Mouse (Mus musculus) liver, embryonic 11.5 days (tissue): ENCODE measurements around the gene Cysrt1. TPM values are rescaled to one million over a fixed set of nuclear protein-coding genes. Genes with fewer than 3 reads are reported as not detected.

ENCODE experiments used
- ATAC-seq: fragments of 200-750 bp; cut with Nextera tagmentation; replicated peaks from 2 replicates; pipeline ENCODE4 v1.8.0; 2017; ENCODE audit warnings: moderate number of reproducible peaks, mild to moderate bottlenecking, moderate TSS enrichment, moderate library complexity; ENCODE audit not compliant: low FRiP score
- DNase-seq: peaks from one replicate; pipeline ENCODE4 v3.0.0-alpha.2; 2017; ENCODE audit warnings: low spot score
- H3K27ac ChIP-seq: fragments of 300-500 bp; sonication (generic); 2 replicates; pipeline ENCODE4 v1.5.1; 2014; ENCODE audit warnings: mild to moderate bottlenecking, low read depth, low read length, control low read depth
- H3K27me3 ChIP-seq: fragments of 300-500 bp; sonication (generic); replicated peaks from 2 replicates; pipeline ENCODE4 v1.6.1; 2014; ENCODE audit warnings: low read length, mixed read lengths; ENCODE audit not compliant: control insufficient read depth, insufficient read depth
- H3K36me3 ChIP-seq: fragments of 300-500 bp; sonication (generic); 2 replicates; pipeline ENCODE4 v1.6.1; 2014; ENCODE audit warnings: mild to moderate bottlenecking, low read length, moderate library complexity, mixed read lengths; ENCODE audit not compliant: control insufficient read depth, insufficient read depth
- H3K4me1 ChIP-seq: fragments of 300-500 bp; sonication (generic); replicated peaks from 2 replicates; pipeline ENCODE4 v1.6.1; 2014; ENCODE audit warnings: low read length, mixed read lengths; ENCODE audit not compliant: control insufficient read depth, insufficient read depth
- H3K4me2 ChIP-seq: fragments of 300-500 bp; sonication (generic); 2 replicates; pipeline ENCODE4 v1.6.1; 2014; ENCODE audit warnings: mild to moderate bottlenecking, control low read depth, moderate library complexity
- H3K4me3 ChIP-seq: fragments of 300-500 bp; sonication (generic); 2 replicates; pipeline ENCODE4 v1.5.1; 2014; ENCODE audit warnings: low read depth, low read length, control low read depth
- H3K9ac ChIP-seq: fragments of 300-500 bp; sonication (generic); 2 replicates; pipeline ENCODE4 v1.6.1; 2014; ENCODE audit warnings: low read depth, low read length, control low read depth
- H3K9me3 ChIP-seq: fragments of 300-500 bp; sonication (generic); 2 replicates; pipeline ENCODE4 v1.6.1; 2016; ENCODE audit warnings: low read length, inconsistent platforms, mixed read lengths; ENCODE audit not compliant: control insufficient read depth
- WGBS: fragments of 180-500 bp; shearing (Covaris S2); extraction: QIAGEN DNeasy Blood & Tissue Kit; methylation state at CpG from one replicate; pipeline ENCODE4 v1.1.7; 2014; 5-methylcytosine and 5-hydroxymethylcytosine counted together
- polyA plus RNA-seq: library from polyadenylated mRNA; unstranded; fragments of >200 nt; fragmentation: Nextera tagmentation; extraction: Ambion mirVana; gene quantifications from 2 replicates; pipeline ENCODE4 v1.2.1, GENCODE M21; 2014

Gene Cysrt1
- polyA plus RNA-seq, 1 experiment from 2014 or later: not detected

- DNase-seq: no peak
- peaks cover 8% of the 10 kb centered on the region for H3K36me3 ChIP-seq
- ATAC-seq: no peak
- no peaks in the 10 kb centered on the region for H3K9me3 ChIP-seq
- peak overlapping the region; percentile 35; the same call in 1 of the 2 replicates for H3K27ac ChIP-seq
- H3K27me3 ChIP-seq: peaks cover 3% of the 10 kb centered on the region; the same call in 1 of the 2 replicates
- H3K4me2 ChIP-seq: peak overlapping the region; percentile 60; the same call in 1 of the 2 replicates
- H3K4me3 ChIP-seq: no peak overlapping the region
- H3K9ac ChIP-seq: peak overlapping the region; percentile 31; the same call in 1 of the 2 replicates
- H3K4me1 ChIP-seq: peaks cover 40% of the 10 kb centered on the region
These were observed 25.0 kb upstream of the Cysrt1 start for GRCm38 (mm10) chr2:25267241-25267640.

GRCm38 (mm10) chr2:25266720-25267119, 24.5 kb upstream of the Cysrt1 start:
- Histone ChIP-seq H3K4me3 (no peak overlapping the region), H3K9me3 (no peaks in the 10 kb centered on the region), H3K9ac (0 out of 2 replicates have a peak overlapping the region, but pooled peaks have one; percentile 42), H3K4me2 (peak overlapping the region; percentile 60), H3K36me3 (peaks cover 8% of the 10 kb centered on the region), H3K27ac (peak overlapping the region; percentile 35; the same call in 1 of the 2 replicates), H3K27me3 (peaks cover 3% of the 10 kb centered on the region; the same call in 1 of the 2 replicates), H3K4me1 (peaks cover 40% of the 10 kb centered on the region)
- ATAC-seq (no peak), DNase-seq (no peak)
- WGBS: 37% methylated on average over 2 of the region's 2 CpGs

GRCm38 (mm10) chr2:25265897-25266656, 23.8 kb upstream of the Cysrt1 start:
- WGBS: 53% methylated on average over 6 of the region's 6 CpGs
- Histone ChIP-seq H3K36me3 (peaks cover 8% of the 10 kb centered on the region), H3K4me1 (peaks cover 35% of the 10 kb centered on the region), H3K9ac (peak overlapping the region; percentile 42; the same call in 1 of the 2 replicates), H3K4me2 (peak overlapping the region; percentile 60), H3K27me3 (peaks cover 3% of the 10 kb centered on the region; the same call in 1 of the 2 replicates), H3K9me3 (no peaks in the 10 kb centered on the region), H3K4me3 (peak overlapping the region; percentile 18; the same call in 1 of the 2 replicates), H3K27ac (0 out of 2 replicates have a peak overlapping the region, but pooled peaks have one; percentile 19)
- ATAC-seq: no peak
- DNase-seq: no peak

GRCm38 (mm10) chr2:25264851-25265250, 22.6 kb upstream of the Cysrt1 start:
- WGBS: 76% methylated on average over 3 of the region's 3 CpGs
- Histone ChIP-seq H3K4me2 (peak overlapping the region; percentile 69), H3K4me3 (peak overlapping the region; percentile 75; the same call in 1 of the 2 replicates), H3K9me3 (no peaks in the 10 kb centered on the region), H3K4me1 (peaks cover 32% of the 10 kb centered on the region), H3K9ac (0 out of 2 replicates have a peak overlapping the region, but pooled peaks have one; percentile 27), H3K27me3 (peaks cover 3% of the 10 kb centered on the region; the same call in 1 of the 2 replicates), H3K27ac (no peak overlapping the region), H3K36me3 (peaks cover 2% of the 10 kb centered on the region)
- DNase-seq (no peak), ATAC-seq (no peak)

- Histone ChIP-seq H3K36me3 (no peaks in the 10 kb centered on the region), H3K9me3 (no peaks in the 10 kb centered on the region), H3K27ac (no peak overlapping the region), H3K4me1 (peaks cover 32% of the 10 kb centered on the region), H3K9ac (peak overlapping the region; percentile 20), H3K4me2 (peak overlapping the region; percentile 69), H3K4me3 (peak overlapping the region; percentile 75), H3K27me3 (peaks cover 3% of the 10 kb centered on the region; the same call in 1 of the 2 replicates)
- DNase-seq (no peak), ATAC-seq (no peak)
- 66% methylated on average over 5 of the region's 5 CpGs for WGBS
These were observed 22.0 kb upstream of the Cysrt1 start for GRCm38 (mm10) chr2:25264286-25264660.

- 30% methylated on average over 12 of the region's 12 CpGs for whole genome bisulfite sequencing
- ATAC-seq: no peak
- Histone ChIP-seq H3K4me1 (peaks cover 32% of the 10 kb centered on the region), H3K4me2 (peak overlapping the region; percentile 69), H3K27me3 (peaks cover 3% of the 10 kb centered on the region; the same call in 1 of the 2 replicates), H3K9ac (peak overlapping the region; percentile 63), H3K36me3 (no peaks in the 10 kb centered on the region), H3K4me3 (peak overlapping the region; percentile 75), H3K9me3 (no peaks in the 10 kb centered on the region), H3K27ac (no peak overlapping the region)
- no peak for DNase-seq
These were observed 21.5 kb upstream of the Cysrt1 start for GRCm38 (mm10) chr2:25263623-25264285.

- no peaks in the 10 kb centered on the region for H3K9me3 ChIP-seq
- H3K9ac ChIP-seq: peak overlapping the region; percentile 63
- peaks cover 3% of the 10 kb centered on the region; the same call in 1 of the 2 replicates for H3K27me3 ChIP-seq
- ATAC-seq (peak; percentile 18; the same call in 1 of the 2 replicates), DNase-seq (no peak)
- H3K27ac ChIP-seq: peak overlapping the region; percentile 39; the same call in 1 of the 2 replicates
- peak overlapping the region; percentile 69 for H3K4me2 ChIP-seq
- H3K36me3 ChIP-seq: no peaks in the 10 kb centered on the region
- under 1% methylated on average over 81 of the region's 82 CpGs for WGBS
- H3K4me1 ChIP-seq: peaks cover 32% of the 10 kb centered on the region
- peak overlapping the region; percentile 75 for H3K4me3 ChIP-seq
These were observed 20.8 kb upstream of the Cysrt1 start for GRCm38 (mm10) chr2:25262795-25263622.

GRCm38 (mm10) chr2:25262291-25262767, 20.1 kb upstream of the Cysrt1 start, which contains the start of gene Tprn:
Gene Tprn (plus strand): TSS chr2:25262618.
- Histone ChIP-seq H3K36me3 (no peaks in the 10 kb centered on the region), H3K9me3 (no peaks in the 10 kb centered on the region), H3K4me3 (peak within 1 kb of the TSS; percentile 75), H3K27ac (peak within 1 kb of the TSS; percentile 71), H3K27me3 (peaks cover 3% of the 10 kb centered on the region; the same call in 1 of the 2 replicates), H3K4me1 (peaks cover 28% of the 10 kb centered on the region), H3K4me2 (peak within 1 kb of the TSS; percentile 69), H3K9ac (peak within 1 kb of the TSS; percentile 71)
- WGBS: under 1% methylated on average over 39 of the region's 39 CpGs
- peak; percentile 89 for DNase-seq
- peak; percentile 97 for ATAC-seq
